Comparison of ENCODE assay signal across 8 mouse cellular contexts in the genomic region with DNA sequence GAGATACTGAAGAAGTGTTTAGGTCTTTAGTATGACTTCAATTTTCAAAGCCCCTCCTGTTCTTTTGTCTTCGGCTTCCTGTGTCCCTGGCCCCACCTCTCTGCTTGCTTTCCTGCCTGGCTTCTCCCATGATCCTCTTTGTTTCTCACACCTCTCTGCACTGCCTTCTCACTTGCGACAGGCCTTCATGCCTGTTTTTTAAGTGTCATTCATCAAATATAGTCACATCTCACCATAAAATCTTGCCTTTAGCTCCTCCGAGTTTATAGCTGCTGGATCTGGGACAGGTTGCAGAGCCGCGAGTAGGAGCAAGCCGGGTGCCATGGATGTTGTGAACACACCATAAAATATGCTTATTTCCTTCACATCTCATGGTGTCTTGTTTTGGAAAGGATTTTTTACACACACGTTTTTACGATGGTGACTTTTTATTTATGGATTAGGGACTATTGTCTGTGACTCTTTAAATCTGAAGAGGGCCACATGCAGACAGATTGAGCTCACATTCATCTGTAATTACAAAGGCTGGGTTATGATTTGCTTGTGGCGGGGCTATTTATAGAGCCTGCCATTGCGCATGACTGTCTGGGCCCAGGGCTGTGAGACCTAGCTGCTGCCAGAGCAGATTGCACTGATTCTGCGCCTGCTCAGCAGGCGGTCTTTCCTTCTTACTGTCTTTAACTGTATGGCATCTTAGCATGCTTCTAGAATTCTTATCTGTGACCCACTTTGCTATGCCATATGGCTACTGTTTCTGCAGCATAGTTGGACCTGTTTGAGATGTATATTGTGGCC. TPM values are rescaled to one million over a fixed set of nuclear protein-coding genes. Genes with fewer than 3 reads are reported as not detected.
DNase-seq lines count a peak whose midpoint lies in the region; ATAC-seq and TF ChIP-seq lines count a peak whose summit lies in the region.

No protein-coding gene starts in this region.

- no peak overlapping the region for H3K27ac ChIP-seq in midbrain, embryonic 11.5 days (ENCODE audit: low read depth, low read length)
- no peak overlapping the region for H3K27ac ChIP-seq in midbrain, embryonic 10.5 days (replicated peaks)
- H3K27ac ChIP-seq in forebrain, postnatal 0 days (ENCODE audit: low read depth, low read length), result peak overlapping the region; percentile 87
- no peak overlapping the region for H3K27ac ChIP-seq in lung, postnatal 0 days (ENCODE audit: low read length)

- no peak for TF ChIP-seq EP300 in lung, postnatal 0 days (IDR thresholded peaks at IDR 0.05)

- WGBS in midbrain, embryonic 11.5 days, result 87% methylated on average over 12 of the region's 12 CpGs
- 96% methylated on average over 12 of the region's 12 CpGs for WGBS in midbrain, embryonic 10.5 days
- 44% methylated on average over 12 of the region's 12 CpGs for WGBS in forebrain, postnatal 0 days
- 75% methylated on average over 12 of the region's 12 CpGs for WGBS in lung, postnatal 0 days

- no peaks in the 10 kb centered on the region for H3K9me3 ChIP-seq in midbrain, embryonic 11.5 days (ENCODE audit: control insufficient read depth, low read length)
- H3K9me3 ChIP-seq in midbrain, embryonic 10.5 days (replicated peaks), result no peaks in the 10 kb centered on the region
- no peaks in the 10 kb centered on the region for H3K9me3 ChIP-seq in forebrain, postnatal 0 days (ENCODE audit: low read length)
- H3K9me3 ChIP-seq in lung, postnatal 0 days (ENCODE audit: low read length), result no peaks in the 10 kb centered on the region

- H3K27me3 ChIP-seq in midbrain, embryonic 11.5 days (ENCODE audit: control insufficient read depth, insufficient read depth, low read length), result no peaks in the 10 kb centered on the region
- H3K27me3 ChIP-seq in midbrain, embryonic 10.5 days (ENCODE audit: low read depth, poor library complexity, severe bottlenecking), result no peaks in the 10 kb centered on the region
- H3K27me3 ChIP-seq in forebrain, postnatal 0 days (ENCODE audit: insufficient read depth, low read length), result no peaks in the 10 kb centered on the region
- no peaks in the 10 kb centered on the region for H3K27me3 ChIP-seq in lung, postnatal 0 days (replicated peaks; ENCODE audit: insufficient read depth, low read length)

- H3K36me3 ChIP-seq in midbrain, embryonic 11.5 days (ENCODE audit: control insufficient read depth, insufficient read depth, low read length), result no peaks in the 10 kb centered on the region
- H3K36me3 ChIP-seq in midbrain, embryonic 10.5 days, result no peaks in the 10 kb centered on the region
- H3K36me3 ChIP-seq in forebrain, postnatal 0 days (ENCODE audit: insufficient read depth), result no peaks in the 10 kb centered on the region
- H3K36me3 ChIP-seq in lung, postnatal 0 days (ENCODE audit: insufficient read depth, low read length), result no peaks in the 10 kb centered on the region

- no peak overlapping the region for H3K9ac ChIP-seq in midbrain, embryonic 11.5 days (ENCODE audit: low read length)
- H3K9ac ChIP-seq in forebrain, postnatal 0 days, result no peak overlapping the region
- H3K9ac ChIP-seq in lung, postnatal 0 days (replicated peaks; ENCODE audit: low read depth), result no peak overlapping the region

- no peak overlapping the region for H3K4me3 ChIP-seq in midbrain, embryonic 11.5 days (ENCODE audit: low read depth, low read length)
- no peak overlapping the region for H3K4me3 ChIP-seq in midbrain, embryonic 10.5 days
- H3K4me3 ChIP-seq in forebrain, postnatal 0 days (ENCODE audit: low read depth, low read length), result no peak overlapping the region
- no peak overlapping the region for H3K4me3 ChIP-seq in lung, postnatal 0 days (ENCODE audit: low read depth, low read length)

- ATAC-seq in midbrain, embryonic 11.5 days (ENCODE audit: low FRiP score), result no peak
- ATAC-seq in forebrain, postnatal 0 days, result peak; percentile 96
- no peak for ATAC-seq in lung, postnatal 0 days

- no peaks in the 10 kb centered on the region for H3K4me1 ChIP-seq in midbrain, embryonic 11.5 days (ENCODE audit: control insufficient read depth, insufficient read depth, low read length)
- 0 out of 2 replicates have a peak, but pooled peaks cover 3% of the 10 kb centered on the region for H3K4me1 ChIP-seq in midbrain, embryonic 10.5 days
- peaks cover 2% of the 10 kb centered on the region; the same call in 1 of the 2 replicates for H3K4me1 ChIP-seq in forebrain, postnatal 0 days (ENCODE audit: insufficient read depth)
- no peaks in the 10 kb centered on the region for H3K4me1 ChIP-seq in lung, postnatal 0 days (ENCODE audit: insufficient read depth, low read depth, low read length)

- TF ChIP-seq CTCF in forebrain, postnatal 0 days (IDR thresholded peaks at IDR 0.05; ENCODE audit: low read depth), result no peak
- no peak for TF ChIP-seq CTCF in lung, postnatal 0 days (IDR thresholded peaks at IDR 0.05)

- DNase-seq in midbrain, embryonic 11.5 days (ENCODE audit: low spot score, missing footprints), result peak; percentile 21
- no peak for DNase-seq in midbrain, embryonic 10.5 days (ENCODE audit: low spot score)
- DNase-seq in forebrain, postnatal 0 days, result peak; percentile 93
- peak; percentile 77 to 79 for DNase-seq in layer of hippocampus, adult 8-10 months (ENCODE audit: low spot score in 2 of 2)
- DNase-seq in retina, postnatal 1 day, result peak; percentile 70
- DNase-seq in embryo, embryonic 9.5 days (ENCODE audit: extremely low spot score), result no peak
- DNase-seq in lung, postnatal 4 days, result no peak
- no peak for DNase-seq in lung, postnatal 0 days (ENCODE audit: low spot score)

- H3K4me2 ChIP-seq in midbrain, embryonic 11.5 days, result no peak overlapping the region
- no peak overlapping the region for H3K4me2 ChIP-seq in forebrain, postnatal 0 days (ENCODE audit: low read depth)
- no peak overlapping the region for H3K4me2 ChIP-seq in lung, postnatal 0 days (replicated peaks; ENCODE audit: low read depth, low read length)

RNA-seq across cellular contexts. Expression of a gene that starts 38.8 kb away (rescaled TPM):
- polyA plus RNA-seq in midbrain, embryonic 11.5 days (2014; fragmentation: Nextera tagmentation; extraction: Ambion mirVana), result 33.3 and 38.6 TPM in 2 replicates
- polyA plus RNA-seq in midbrain, embryonic 10.5 days (2016; fragmentation: Nextera tagmentation; extraction: Ambion mirVana), result 18.8 and 25.8 TPM in 2 replicates
- total RNA-seq in forebrain, postnatal 0 days (2014; rRNA removed), result 127 and 134 TPM in 2 replicates
- polyA plus RNA-seq in forebrain, postnatal 0 days (2015; fragmentation: Nextera tagmentation; extraction: Ambion mirVana), result 16.3 and 23.1 TPM in 2 replicates
- 100 to 1,000 TPM; 211 to 239 (median 222) TPM for total RNA-seq in layer of hippocampus, adult 8-10 months (2022)
- polyA plus RNA-seq in lung, postnatal 0 days (2015; fragmentation: Nextera tagmentation; extraction: Ambion mirVana), result 18.1 and 19.8 TPM in 2 replicates

RNA-seq across cellular contexts. Expression of a gene that starts 39.2 kb away (rescaled TPM):
- polyA plus RNA-seq in midbrain, embryonic 11.5 days (2014; fragmentation: Nextera tagmentation; extraction: Ambion mirVana), result 2.0 and 3.9 TPM in 2 replicates
- 1.5 and 1.7 TPM in 2 replicates for polyA plus RNA-seq in midbrain, embryonic 10.5 days (2016; fragmentation: Nextera tagmentation; extraction: Ambion mirVana)
- total RNA-seq in forebrain, postnatal 0 days (2014; rRNA removed), result 124 and 153 TPM in 2 replicates
- polyA plus RNA-seq in forebrain, postnatal 0 days (2015; fragmentation: Nextera tagmentation; extraction: Ambion mirVana), result 96.7 and 111 TPM in 2 replicates
- 10 to 100 TPM; 85.0 to 93.6 (median 85.6) TPM for total RNA-seq in layer of hippocampus, adult 8-10 months (2022)
- 0.45 and 0.63 TPM in 2 replicates for polyA plus RNA-seq in lung, postnatal 0 days (2015; fragmentation: Nextera tagmentation; extraction: Ambion mirVana)

Comparison
In these comparisons a context has a peak if more than half of its experiments do, and no peak if none do; other contexts are left out.
1. DNase-seq: peak in midbrain, embryonic 11.5 days (single experiment), forebrain, postnatal 0 days (single experiment), layer of hippocampus, adult 8-10 months (2 of 2) and retina, postnatal 1 day (single experiment); none in midbrain, embryonic 10.5 days (single experiment), embryo, embryonic 9.5 days (single experiment), lung, postnatal 4 days (0 of 2) and lung, postnatal 0 days (single experiment).
2. RNA of a gene that starts 39.2 kb away (polyA plus RNA-seq): 96.7 to 111 TPM in forebrain, postnatal 0 days; 2.0 to 3.9 TPM in midbrain, embryonic 11.5 days, 1.5 to 1.7 TPM in midbrain, embryonic 10.5 days and 0.45 to 0.63 TPM in lung, postnatal 0 days; every median in the first group is over 10 times any median in the second.